Mouse (Mus musculus) bone marrow macrophage, adult 2 months (primary cell): ENCODE measurements around the gene Txnip.

Source experiments
- CTCF ChIP-seq: IDR thresholded peaks from 2 replicates; pipeline ENCODE4 v1.5.1; 2012; ENCODE audit warnings: low read depth, mild to moderate bottlenecking, low read length, moderate library complexity
- POLR2A ChIP-seq: IDR thresholded peaks from 2 replicates; pipeline ENCODE4 v1.6.1; 2012; ENCODE audit warnings: mild to moderate bottlenecking, low read depth, low read length, borderline replicate concordance

DNA sequence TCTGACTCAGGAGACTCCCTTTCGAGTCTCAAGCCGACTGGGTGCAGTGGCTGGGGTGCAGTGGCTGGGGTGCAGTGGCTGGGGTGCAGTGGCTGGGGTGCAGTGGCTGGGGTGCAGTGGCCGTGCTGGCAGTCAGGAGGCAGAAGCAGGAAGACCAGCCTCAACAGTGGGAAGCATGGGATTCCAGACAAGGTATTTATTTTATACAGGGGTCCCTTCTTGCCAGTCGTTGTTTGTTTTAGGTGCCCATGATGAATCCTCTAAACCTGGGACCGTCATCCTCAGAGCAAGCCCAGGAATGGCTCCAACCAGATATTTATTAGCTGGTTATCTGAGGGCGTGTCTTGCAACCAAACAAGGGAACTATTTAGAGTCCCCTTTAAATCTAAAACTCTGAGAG is 4.2 kb upstream of the Txnip start:
- no peak for TF ChIP-seq CTCF
- TF ChIP-seq POLR2A, result no peak
